Mouse (Mus musculus): ENCODE measurements around the gene Mrrf. TPM values are rescaled to one million over a fixed set of nuclear protein-coding genes. Genes with fewer than 3 reads are reported as not detected.
"Not testable (repeated sequence)": the region's sequence is repeated elsewhere in the genome, so short reads cannot be mapped to it uniquely, and the experiment has no call there.

Gene Mrrf
- polyA plus RNA-seq, 1 experiment from 2014 or later = 30.4 TPM

GRCm38 (mm10) chr2:36184192-36184591, 48.0 kb downstream of the Mrrf start:
- no peak for TF ChIP-seq CTCF (IDR thresholded peaks at IDR 0.05; ENCODE audit: low read depth)
- Histone ChIP-seq H3K27me3 (ENCODE audit: insufficient read depth, low read length) (no peaks in the 10 kb centered on the region), H3K4me2 (no peak overlapping the region), H3K9ac (no peak overlapping the region), H3K4me3 (ENCODE audit: low read depth, low read length) (no peak overlapping the region), H3K36me3 (ENCODE audit: insufficient read depth) (peaks cover 8% of the 10 kb centered on the region; the same call in 1 of the 2 replicates), H3K9me3 (ENCODE audit: low read depth, low read length) (no peaks in the 10 kb centered on the region), H3K27ac (ENCODE audit: low read depth) (peak overlapping the region; percentile 81), H3K4me1 (ENCODE audit: insufficient read depth) (peaks cover 15% of the 10 kb centered on the region)
- DNase-seq (no peak), ATAC-seq (ENCODE audit: insufficient read depth) (0 out of 2 replicates have a peak, but pooled peaks have one; percentile 28)
- WGBS = 82% methylated on average over 2 of the region's 2 CpGs

- Histone ChIP-seq H3K27me3 (ENCODE audit: insufficient read depth, low read length) (no peaks in the 10 kb centered on the region), H3K4me2 (no peak overlapping the region), H3K27ac (ENCODE audit: low read depth) (peak overlapping the region; percentile 81), H3K4me1 (ENCODE audit: insufficient read depth) (peaks cover 15% of the 10 kb centered on the region), H3K9me3 (ENCODE audit: low read depth, low read length) (no peaks in the 10 kb centered on the region), H3K4me3 (ENCODE audit: low read depth, low read length) (no peak overlapping the region), H3K36me3 (ENCODE audit: insufficient read depth) (peaks cover 1% of the 10 kb centered on the region; the same call in 1 of the 2 replicates), H3K9ac (no peak overlapping the region)
- peak; percentile 87 for ATAC-seq (ENCODE audit: insufficient read depth)
- WGBS = 33% methylated on average over 6 of the region's 6 CpGs
- peak; percentile 88 for DNase-seq
- TF ChIP-seq CTCF (IDR thresholded peaks at IDR 0.05; ENCODE audit: low read depth) = no peak
Measured at GRCm38 (mm10) chr2:36184876-36185275, 48.7 kb downstream of the Mrrf start.

GRCm38 (mm10) chr2:36189200-36189599, 53.0 kb downstream of the Mrrf start:
- not testable (repeated sequence) for H3K36me3 ChIP-seq (ENCODE audit: insufficient read depth); H3K4me2 ChIP-seq; H3K9ac ChIP-seq; DNase-seq; H3K27ac ChIP-seq (ENCODE audit: low read depth); H3K27me3 ChIP-seq (ENCODE audit: insufficient read depth, low read length); H3K9me3 ChIP-seq (ENCODE audit: low read depth, low read length); ATAC-seq (ENCODE audit: insufficient read depth); H3K4me1 ChIP-seq (ENCODE audit: insufficient read depth); H3K4me3 ChIP-seq (ENCODE audit: low read depth, low read length)
- WGBS = 80% methylated on average over 6 of the region's 6 CpGs

GRCm38 (mm10) chr2:36191098-36191941, 55.1 kb downstream of the Mrrf start:
- no peaks in the 10 kb centered on the region for H3K27me3 ChIP-seq (ENCODE audit: insufficient read depth, low read length)
- 20% methylated on average over 12 of the region's 12 CpGs for WGBS

GRCm38 (mm10) chr2:36197021-36197420, 60.8 kb downstream of the Mrrf start:
- TF ChIP-seq CTCF (IDR thresholded peaks at IDR 0.05; ENCODE audit: low read depth) = no peak
- peaks cover 7% of the 10 kb centered on the region for H3K27me3 ChIP-seq (ENCODE audit: insufficient read depth, low read length)
- no peak overlapping the region for H3K27ac ChIP-seq (ENCODE audit: low read depth)

More at GRCm38 (mm10) chr2:36191098-36191941, 55.1 kb downstream of the Mrrf start:
- no peak overlapping the region for H3K4me3 ChIP-seq (ENCODE audit: low read depth, low read length)
- peak overlapping the region; percentile 46; the same call in 1 of the 2 replicates for H3K27ac ChIP-seq (ENCODE audit: low read depth)
- H3K9me3 ChIP-seq (ENCODE audit: low read depth, low read length) = no peaks in the 10 kb centered on the region
- H3K36me3 ChIP-seq (ENCODE audit: insufficient read depth) = no peaks in the 10 kb centered on the region
- H3K4me1 ChIP-seq (ENCODE audit: insufficient read depth) = peaks cover 4% of the 10 kb centered on the region; the same call in 1 of the 2 replicates
- no peak overlapping the region for H3K9ac ChIP-seq
- DNase-seq (peak; percentile 72), ATAC-seq (ENCODE audit: insufficient read depth) (peak; percentile 82)
- peak overlapping the region; percentile 31; the same call in 1 of the 2 replicates for H3K4me2 ChIP-seq
- TF ChIP-seq CTCF (IDR thresholded peaks at IDR 0.05; ENCODE audit: low read depth) = no peak

GRCm38 (mm10) chr2:36197919-36198881, 62.0 kb downstream of the Mrrf start:
- peak; percentile 65 for DNase-seq
- peak overlapping the region; percentile 9; the same call in 1 of the 2 replicates for H3K4me3 ChIP-seq (ENCODE audit: low read depth, low read length)
- peak overlapping the region; percentile 25 for H3K9ac ChIP-seq
- no peaks in the 10 kb centered on the region for H3K36me3 ChIP-seq (ENCODE audit: insufficient read depth)
- H3K9me3 ChIP-seq (ENCODE audit: low read depth, low read length) = no peaks in the 10 kb centered on the region
- WGBS = 20% methylated on average over 20 of the region's 20 CpGs
- H3K4me2 ChIP-seq = peak overlapping the region; percentile 44
- ATAC-seq (ENCODE audit: insufficient read depth) = peak; percentile 83
- TF ChIP-seq CTCF (IDR thresholded peaks at IDR 0.05; ENCODE audit: low read depth) = no peak
- H3K27ac ChIP-seq (ENCODE audit: low read depth) = peak overlapping the region; percentile 74
- peaks cover 19% of the 10 kb centered on the region for H3K27me3 ChIP-seq (ENCODE audit: insufficient read depth, low read length)
- peaks cover 8% of the 10 kb centered on the region for H3K4me1 ChIP-seq (ENCODE audit: insufficient read depth)

More at GRCm38 (mm10) chr2:36197021-36197420, 60.8 kb downstream of the Mrrf start:
- H3K4me2 ChIP-seq = no peak overlapping the region
- 47% methylated on average over 3 of the region's 3 CpGs for WGBS
- DNase-seq (no peak), ATAC-seq (ENCODE audit: insufficient read depth) (no peak)
- H3K9ac ChIP-seq = no peak overlapping the region
- no peaks in the 10 kb centered on the region for H3K9me3 ChIP-seq (ENCODE audit: low read depth, low read length)
- no peaks in the 10 kb centered on the region; the same call in none of the 2 replicates for H3K4me1 ChIP-seq (ENCODE audit: insufficient read depth)
- no peak overlapping the region for H3K4me3 ChIP-seq (ENCODE audit: low read depth, low read length)
- H3K36me3 ChIP-seq (ENCODE audit: insufficient read depth) = no peaks in the 10 kb centered on the region
